Mouse (Mus musculus) urinary bladder, postnatal 10 days (tissue): ENCODE measurements around the gene Zmynd15.
"Not testable (repeated sequence)": the region's sequence is repeated elsewhere in the genome, so short reads cannot be mapped to it uniquely, and the experiment has no call there.

Experiments used
- DNase-seq: peaks from one replicate; pipeline ENCODE4 v3.0.0; 2022; ENCODE audit warnings: low spot score

Gene Zmynd15

DNA sequence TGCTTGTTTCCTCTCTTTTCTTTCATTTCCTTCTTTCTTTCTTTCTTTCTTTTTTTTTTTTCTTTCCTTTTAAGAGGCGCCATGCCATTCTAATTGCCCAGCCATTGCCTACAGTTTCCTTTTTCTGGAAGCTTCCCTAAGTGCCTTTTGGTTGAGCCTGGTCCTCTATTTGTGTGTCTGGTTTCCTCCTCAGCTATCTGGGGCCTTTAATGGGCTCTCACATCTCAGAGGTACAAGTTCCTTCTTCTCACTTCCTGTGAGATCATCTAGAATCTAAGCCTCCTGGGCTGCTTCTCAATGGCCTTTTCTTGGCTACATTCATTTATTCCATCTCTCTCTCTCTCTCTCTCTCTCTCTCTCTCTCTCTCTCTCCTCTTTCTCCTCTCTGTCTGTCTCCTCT lies 11.9 kb upstream of the Zmynd15 start:
- no peak for DNase-seq

GRCm38 (mm10) chr11:70450926-70451325 lies 8.3 kb upstream of the Zmynd15 start:
- no peak for DNase-seq

- peak; percentile 88 for DNase-seq
These were observed 7.3 kb upstream of the Zmynd15 start, which contains the start of gene Med11 for GRCm38 (mm10) chr11:70451797-70452498. TSS of gene Med11 (plus strand) at chr11:70451919.

- no peak for DNase-seq
These were observed 5.8 kb upstream of the Zmynd15 start for GRCm38 (mm10) chr11:70453261-70454044.

- DNase-seq: no peak
These were observed 418 bp downstream of the Zmynd15 start, which contains the start of gene Cxcl16 for GRCm38 (mm10) chr11:70459601-70460101. TSS of gene Cxcl16 (minus strand) at chr11:70459984.

DNA sequence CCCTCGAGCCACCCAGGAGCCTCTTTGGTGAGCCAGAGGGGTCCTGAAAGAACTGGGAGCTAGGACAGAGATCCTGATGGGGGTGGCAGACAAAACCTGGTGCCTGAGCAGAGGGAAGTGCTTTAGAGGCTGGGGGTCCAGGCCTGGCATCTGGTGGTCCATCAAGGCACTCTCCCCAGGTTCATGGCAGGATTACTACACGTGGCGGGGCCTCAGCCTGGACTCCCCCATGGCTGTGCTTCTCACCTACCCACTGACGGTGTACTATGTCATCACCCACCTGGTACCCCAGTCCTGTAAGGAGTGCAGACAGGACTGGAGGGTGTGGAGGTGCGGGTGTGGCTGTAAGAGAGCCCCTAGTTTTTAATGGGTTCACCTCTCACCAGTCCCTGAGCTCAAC lies 4.7 kb downstream of the Zmynd15 start:
- no peak for DNase-seq

GRCm38 (mm10) chr11:70465211-70465610 lies 6.0 kb downstream of the Zmynd15 start:
- DNase-seq: no peak

DNA sequence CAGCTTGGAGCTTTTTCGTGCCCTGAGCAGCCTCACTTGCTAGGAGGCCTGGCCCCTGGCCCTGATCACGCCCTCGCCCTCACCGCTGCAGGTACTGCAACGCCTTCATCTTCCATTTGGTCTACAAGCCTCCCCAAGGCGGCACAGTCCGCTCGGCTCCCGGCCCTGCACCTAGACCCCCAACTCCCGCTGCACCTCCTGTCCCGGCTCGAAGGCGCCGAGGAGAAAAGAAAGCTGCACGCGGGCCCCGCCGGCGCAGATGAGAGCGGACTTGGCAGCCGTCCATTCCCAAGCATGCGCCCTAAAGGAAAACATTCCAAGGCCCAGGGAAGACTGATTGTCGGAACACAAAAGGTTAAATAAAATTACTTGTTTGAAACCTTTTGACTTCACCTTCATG lies 6.6 kb downstream of the Zmynd15 start:
- no peak for DNase-seq

DNA sequence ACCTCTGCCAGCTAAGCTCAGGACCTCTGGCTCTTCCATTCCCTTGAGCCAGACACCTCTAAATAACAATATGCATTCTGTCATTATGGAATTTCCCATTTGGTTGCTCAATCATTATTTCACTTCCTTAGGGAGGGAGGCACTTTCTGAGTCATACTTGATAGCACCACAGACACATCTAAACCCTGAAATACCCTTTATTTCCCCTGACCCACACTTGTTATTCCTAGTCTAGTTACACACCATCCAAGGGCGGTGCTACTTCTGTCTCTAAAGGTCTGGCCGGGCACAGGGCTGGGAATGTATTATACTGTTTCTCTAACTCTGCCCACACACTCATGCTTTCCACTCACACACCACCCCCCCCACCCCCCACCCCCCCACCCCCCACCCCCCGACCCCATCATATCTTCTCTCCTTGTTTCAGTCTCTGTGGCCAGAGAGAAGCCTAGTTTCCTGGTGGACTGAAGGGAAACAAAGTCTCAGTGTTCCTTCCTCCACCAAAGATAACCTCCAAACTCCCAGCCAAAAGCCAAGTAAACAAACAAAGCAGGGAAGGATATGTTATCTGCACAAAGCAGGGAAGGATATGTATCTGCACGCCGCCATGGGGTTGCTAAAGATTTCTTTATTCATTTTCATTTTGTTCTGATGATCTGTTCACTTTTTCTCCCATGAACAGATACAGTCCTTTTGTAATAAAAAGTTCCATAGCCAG lies 8.8 kb downstream of the Zmynd15 start:
- DNase-seq: no peak

DNA sequence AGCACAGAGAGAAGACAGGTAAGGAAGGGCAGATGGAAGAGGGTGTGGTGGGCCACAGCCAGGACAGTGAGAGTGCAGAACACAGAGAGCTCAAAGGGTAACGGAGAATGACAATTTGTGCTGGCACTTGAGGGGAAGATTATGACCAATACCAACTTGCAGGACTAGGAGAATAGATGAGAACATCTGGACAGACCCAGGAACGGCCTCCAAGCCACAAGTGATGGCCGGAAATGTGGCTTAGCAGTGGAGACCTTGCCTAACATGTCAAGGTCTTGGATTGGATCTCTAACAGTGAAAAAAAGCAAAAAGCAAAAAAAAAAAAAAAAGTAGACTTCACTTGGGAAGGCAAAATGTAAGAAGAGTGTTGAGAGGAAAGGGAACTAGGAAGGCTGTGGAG lies 10.5 kb downstream of the Zmynd15 start:
- no peak for DNase-seq

DNA sequence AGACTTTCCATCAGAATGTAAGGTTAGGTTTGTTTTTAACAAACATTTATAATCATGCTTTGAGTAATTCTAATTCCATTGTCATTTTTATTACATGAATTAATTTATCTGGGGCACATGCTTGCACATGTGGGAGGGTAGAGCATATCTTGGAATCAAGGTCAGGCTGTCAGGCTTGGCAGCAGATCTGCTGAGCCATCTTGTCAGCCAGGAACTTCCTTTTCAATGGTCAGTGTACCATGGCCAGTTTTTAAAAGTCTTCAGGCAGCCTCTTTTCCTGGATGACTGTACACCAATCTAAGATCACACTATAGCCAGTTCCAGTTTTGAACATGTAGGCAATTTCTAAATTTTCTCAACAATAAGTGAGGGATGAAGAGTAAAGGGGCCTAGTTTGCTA lies 13.5 kb downstream of the Zmynd15 start:
- DNase-seq: no peak

- not testable (repeated sequence) for DNase-seq
These were observed 14.1 kb downstream of the Zmynd15 start for GRCm38 (mm10) chr11:70473291-70473690.

GRCm38 (mm10) chr11:70474872-70475534 lies 15.8 kb downstream of the Zmynd15 start:
- no peak for DNase-seq

GRCm38 (mm10) chr11:70485498-70485897 lies 26.3 kb downstream of the Zmynd15 start:
- no peak for DNase-seq

DNA sequence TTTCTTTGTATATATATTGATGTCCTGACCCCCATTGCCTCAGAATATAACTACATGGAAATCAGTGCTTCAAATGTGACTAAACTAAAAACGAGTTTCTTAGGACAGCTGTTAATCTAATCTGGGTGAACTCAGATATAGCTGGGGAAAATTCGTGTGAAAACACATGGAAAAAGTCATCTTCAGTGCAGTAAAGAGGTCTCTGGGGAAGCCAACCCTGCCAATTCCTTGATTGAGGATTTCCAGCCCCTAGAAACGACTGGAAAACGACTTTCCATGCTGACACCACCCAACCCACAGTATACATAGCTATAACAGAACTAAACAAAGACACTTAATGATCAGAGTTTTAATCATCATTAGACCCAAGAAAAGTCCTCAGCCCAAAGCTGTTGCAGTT lies 28.6 kb downstream of the Zmynd15 start:
- no peak for DNase-seq

GRCm38 (mm10) chr11:70489138-70489537 lies 29.9 kb downstream of the Zmynd15 start:
- DNase-seq: no peak

DNA sequence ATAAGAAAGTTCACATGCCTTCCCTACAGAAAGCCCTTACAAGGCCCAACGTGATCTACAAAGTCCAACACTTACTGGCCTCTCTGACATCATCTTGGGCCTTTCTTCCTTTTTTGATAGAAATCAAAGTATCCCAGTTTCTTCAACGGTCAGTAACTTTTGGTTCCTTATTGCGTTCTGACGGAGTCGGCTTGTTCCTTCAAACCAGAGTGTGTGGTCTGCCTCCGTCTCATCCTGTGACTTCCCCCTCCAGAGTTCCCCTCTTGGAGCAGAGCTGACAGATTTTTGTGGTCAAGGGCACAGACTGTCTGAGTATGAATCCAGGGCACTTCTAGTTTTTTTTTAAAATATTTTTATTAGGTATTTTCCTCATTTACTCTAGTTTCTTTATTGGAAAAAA lies 30.5 kb downstream of the Zmynd15 start:
- no peak for DNase-seq

- no peak for DNase-seq
These were observed 40.6 kb downstream of the Zmynd15 start for GRCm38 (mm10) chr11:70499566-70500475.

DNA sequence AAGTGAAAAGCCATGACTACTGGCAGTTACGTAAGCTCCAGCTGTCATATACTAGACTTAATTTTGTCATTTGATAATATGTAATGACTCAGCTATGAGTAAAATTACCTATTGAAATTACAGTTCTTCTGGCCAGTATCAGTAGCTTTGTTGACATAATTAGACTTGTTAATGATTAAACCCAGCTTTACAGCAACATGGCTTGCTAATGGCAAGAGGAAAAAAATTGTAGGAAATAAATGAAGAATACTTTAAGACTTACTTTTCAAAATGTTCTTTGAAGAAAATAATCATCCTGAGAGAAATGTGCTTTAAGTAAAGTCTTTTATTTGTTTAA lies 41.2 kb downstream of the Zmynd15 start:
- DNase-seq: no peak

DNA sequence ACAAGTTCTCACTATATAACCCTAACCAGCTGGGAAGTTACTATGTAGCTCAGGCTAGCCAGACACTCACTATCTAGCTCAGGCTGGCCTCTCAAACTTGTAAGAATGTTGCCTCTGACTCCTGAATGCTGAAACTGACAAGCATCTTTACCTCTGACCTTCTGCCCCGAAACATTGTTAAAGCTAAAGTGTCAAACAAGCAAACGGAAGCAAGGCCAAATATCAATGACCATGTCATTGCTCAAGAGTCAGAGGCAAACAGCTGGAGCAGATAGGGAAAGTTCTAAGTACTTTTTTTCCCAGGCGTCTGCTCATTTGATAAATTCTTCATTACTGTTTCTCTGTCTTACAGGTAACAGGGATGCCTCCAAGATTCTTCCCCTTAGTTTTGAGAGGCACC lies 42.8 kb downstream of the Zmynd15 start:
- DNase-seq: no peak

DNA sequence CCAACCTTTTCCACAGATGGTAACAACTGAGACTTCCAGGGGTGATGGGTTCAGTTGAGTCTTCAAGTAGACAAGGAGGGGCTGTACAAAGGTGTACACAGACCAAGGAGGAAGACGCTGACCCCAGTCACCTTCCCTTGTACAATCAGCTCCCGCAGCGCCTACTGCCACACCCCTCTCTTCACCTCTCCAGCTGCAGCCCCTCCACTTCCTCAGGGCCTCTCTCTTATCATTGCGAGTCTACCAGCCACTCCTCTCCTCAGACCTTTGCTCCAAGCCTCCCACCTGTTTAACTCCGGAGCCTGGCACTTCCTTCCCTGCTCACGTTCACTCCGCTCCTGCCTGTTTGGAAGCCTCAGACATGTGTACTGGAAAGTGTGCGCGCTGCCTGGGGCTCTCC lies 45.7 kb downstream of the Zmynd15 start, which contains the start of gene Tm4sf5:
TSS of gene Tm4sf5 (plus strand) at position 275 of the 400 bp plus-strand sequence.
- no peak for DNase-seq
